Mouse (Mus musculus) thymus, postnatal 25 days (tissue): Measurements from ENCODE around the gene Tle3.

ENCODE experiments used
- DNase-seq: peaks from one replicate; pipeline ENCODE4 v3.0.0; 2022

Gene Tle3

DNA sequence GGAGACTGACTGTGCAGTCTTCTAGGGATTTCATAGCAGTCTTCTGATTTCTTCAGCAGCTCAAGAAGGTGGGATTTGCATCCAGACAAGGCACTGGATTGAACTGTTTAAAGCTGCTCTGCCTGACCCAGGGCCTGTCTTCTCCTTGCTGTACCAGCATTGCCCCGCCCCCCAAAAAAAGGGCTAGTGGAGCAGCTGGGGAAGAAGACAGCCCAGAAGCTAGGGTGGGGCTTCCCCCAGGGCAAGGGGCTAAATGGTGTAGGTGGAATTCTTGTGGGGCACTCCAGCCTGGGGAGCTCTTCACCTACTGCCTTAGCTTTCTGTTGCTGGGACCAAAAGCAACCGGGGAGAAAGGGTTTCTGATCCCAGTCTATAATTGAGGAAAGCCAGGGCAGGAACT lies 67.8 kb downstream of the Tle3 start:
- no peak for DNase-seq

DNA sequence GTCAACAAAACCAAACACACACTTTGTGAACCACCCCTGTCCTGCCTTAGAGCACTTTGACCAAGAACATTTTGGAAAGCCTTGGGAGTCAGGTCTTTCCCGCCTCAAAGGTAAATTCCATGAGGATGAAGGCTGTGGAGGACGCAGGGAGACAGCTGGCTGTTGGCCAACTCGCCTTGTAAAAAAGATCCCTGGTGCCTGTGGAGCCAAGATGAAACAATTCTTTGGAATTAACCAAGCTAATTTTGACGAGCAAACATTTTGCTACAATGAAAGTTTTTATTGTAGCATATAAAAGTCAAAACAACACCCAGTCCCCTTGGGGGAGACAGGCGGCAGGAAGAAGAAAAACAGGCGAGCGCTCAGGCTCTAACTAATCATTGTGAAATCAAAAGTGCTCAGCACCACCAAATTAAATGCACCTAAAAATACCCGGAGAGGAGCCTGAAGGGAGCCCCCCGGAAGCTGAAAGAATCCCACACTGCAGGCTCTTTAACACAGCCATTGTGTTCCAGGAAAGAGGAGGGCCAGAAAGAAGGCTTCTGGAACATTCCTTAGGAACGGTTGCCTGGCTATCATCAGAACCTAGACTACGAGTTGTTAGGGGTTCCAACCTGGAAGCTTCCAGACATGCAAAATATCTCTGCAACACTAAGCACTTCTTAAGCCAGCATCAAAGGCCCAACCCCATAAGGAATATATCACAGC lies 69.2 kb downstream of the Tle3 start:
- DNase-seq: no peak

DNA sequence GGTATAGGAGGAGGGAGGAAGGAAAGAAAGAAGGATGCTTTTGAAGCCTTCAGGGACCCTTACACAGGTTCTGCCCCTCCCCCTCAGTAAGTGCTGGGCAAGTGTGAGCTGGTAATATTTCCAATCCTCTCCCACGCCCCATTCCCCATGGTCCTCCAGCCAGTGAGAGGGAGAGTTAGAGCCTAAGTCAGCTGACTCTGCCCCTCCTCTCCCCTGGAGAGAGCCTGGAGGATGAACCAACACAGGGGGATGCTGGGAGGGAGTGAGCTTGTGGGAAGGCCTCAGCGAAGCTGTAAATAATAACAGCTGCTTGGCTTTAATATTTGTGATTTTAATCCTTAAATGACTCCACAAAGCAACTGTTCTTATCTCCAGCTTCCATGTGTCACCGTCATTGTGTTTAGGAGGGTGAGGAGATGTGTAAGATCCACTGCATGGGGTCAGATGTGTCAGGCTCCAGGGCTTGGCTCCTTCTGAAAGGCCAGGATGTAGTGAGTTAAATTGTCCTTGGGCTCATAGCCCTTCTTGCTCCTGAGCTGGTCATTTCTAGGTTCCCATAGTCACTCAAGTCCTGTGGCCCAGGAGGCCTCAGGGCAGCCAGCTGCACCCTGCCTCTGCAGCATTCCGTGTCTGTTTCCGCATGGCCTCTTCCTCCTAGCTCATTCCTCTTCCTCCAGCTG lies 70.9 kb downstream of the Tle3 start:
- DNase-seq: no peak

DNA sequence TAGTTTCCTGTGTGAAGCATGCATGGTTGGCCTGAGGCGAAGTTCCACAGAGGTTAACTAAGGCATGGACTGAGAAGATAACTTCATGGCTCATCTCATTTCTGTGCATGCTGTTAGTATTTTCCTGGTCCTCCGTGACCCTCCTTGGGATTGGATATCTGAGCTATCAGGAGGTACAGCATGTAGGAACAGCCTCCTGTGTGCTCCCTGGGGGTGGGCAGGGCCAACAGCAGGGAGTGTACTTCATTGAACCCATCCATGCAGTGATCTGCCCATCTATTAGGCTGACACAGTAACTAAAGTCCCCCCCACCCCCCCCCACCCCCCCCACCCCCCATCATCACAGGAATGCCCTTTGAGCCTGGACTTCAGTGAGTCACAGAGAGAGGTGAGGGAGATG lies 73.0 kb downstream of the Tle3 start:
- no peak for DNase-seq

DNA sequence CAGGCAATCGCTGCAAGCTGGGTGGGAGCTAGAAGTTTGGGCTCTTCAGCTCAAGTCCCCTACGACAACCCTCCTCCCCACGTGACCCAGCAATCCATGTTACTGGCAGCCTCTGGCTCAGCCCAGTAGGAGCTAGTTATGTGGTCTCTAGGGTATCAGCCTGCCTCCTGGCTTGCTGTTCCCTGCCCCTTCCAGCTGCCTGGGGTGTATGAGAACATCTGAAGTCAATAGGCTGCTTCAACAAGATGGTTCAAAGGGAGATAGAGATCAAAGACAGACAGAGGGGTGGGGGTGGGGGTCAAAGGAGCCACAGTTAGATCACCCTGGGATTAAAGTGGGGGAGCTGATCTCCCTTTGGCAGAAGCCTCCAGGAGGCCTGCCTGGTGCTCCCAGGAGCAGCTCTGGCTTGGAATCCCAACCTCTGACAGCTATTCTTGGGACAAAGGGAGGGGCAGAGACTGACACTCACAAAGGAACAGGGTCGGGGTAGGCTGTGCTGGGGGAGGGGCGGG lies 73.6 kb downstream of the Tle3 start:
- no peak for DNase-seq

DNA sequence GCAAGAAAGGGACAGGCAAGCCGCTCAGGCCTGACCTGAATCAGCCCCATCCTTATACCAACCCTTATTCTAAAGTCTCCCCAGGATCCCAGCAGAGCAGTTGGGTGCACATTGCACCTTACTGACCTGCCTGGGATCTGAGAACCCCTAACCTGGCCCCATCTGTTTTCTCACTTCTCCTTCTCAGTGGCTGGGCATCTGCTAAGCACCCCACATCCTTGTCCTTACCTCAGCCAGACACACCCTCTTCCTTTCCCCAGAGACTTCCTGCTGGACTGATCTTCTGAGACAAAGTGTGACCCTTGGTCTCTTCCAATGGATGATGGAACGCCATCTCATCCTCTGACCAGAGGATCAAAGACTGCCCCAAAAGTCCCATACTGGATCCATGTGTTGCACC lies 74.8 kb downstream of the Tle3 start:
- no peak for DNase-seq

DNA sequence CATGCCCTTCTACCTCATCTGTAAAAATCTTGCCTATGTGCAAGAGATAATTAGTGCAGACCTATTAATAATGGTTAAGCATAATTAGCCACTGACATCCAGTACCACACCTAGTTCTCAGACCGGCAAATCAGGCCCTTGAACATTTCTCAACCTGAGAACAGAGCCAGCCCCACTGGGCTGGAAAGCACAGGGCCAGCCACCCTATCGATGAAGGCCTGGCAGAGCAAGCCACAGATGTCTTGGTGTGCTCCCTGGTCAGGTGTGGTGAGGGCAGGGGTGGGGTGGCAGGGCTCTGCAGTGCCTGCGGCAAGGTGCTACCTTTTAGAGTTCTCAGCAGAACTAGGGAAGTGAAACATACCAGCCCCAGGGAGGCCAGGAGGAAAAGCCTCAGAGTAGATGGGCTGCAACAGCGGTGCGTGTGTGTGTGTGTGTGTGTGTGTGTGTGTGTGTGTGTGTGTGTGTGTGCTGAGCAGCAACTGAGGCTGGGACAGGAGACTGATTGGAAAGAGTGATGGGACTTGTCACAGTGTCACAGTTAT lies 77.3 kb downstream of the Tle3 start:
- no peak for DNase-seq

DNA sequence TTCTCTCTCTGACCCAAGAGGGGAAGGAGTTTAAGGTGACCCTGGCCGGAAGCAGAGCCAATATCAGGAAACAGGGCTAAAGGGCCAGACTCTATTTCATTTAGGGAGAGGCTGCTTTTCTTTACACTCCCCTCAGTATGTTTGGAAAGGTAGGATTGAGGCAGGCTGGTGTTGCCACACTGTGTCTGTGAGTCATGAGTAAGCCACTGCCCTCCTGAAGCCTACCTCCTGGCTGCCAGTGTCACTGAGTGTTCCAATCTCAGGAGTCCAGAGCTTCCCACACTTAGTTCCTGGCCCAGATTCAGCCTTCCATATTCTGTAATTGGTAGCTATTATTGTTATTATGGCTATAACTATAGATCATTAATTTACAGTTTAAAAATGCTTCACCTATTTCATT lies 79.9 kb downstream of the Tle3 start:
- no peak for DNase-seq

DNA sequence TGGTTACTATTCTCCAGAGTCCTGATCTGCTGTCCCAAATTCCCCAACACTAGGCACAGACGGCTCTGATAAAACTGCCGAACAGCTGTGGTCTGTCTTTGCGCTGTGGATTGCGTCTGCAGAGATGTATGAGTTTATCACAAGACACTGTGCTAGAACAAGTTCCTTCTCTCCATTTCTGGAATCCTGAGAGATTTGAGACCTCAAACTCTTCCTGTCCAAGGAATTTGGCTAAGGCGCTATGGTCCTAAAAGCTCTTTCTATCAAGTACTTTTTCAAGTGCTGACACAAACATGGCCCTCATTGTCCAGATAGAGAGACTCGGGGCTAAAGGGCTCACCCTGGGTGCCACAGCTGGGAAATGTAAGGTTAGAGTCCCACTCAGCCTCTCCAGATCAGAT lies 83.7 kb downstream of the Tle3 start:
- DNase-seq: no peak

DNA sequence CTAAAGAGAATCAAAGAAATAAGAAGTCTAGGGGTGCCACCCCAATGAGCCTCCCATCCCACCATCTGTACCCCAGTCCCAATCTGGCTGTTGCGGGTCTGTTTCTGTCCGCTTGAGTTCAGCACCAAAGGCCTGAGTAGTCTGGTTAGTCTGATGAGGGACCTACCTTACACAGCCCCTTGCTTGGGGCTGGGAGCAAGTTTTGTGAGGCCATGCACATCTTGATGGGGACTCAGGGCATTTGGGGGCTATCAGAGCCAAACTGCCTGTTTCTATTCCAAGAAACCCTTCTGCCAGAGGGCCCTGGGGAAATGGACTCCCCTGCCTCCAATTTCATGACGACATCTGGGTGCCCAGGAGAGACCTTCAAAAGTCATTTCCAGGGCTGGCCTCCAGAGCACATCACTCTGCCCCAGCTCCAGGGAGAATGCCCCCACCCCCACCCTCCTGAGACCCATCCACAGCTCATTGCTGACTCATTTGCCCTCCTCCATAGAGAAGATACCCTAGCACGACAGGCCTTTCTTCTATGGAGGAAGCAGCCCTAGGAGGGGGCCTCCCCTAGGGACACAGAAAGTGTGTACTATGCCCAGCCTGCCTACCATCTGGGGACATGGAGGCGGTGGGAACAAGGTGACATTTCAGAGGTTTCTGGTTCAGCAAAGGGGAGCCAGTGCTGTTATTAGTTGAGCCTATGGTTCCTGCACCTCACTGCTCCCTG lies 84.4 kb downstream of the Tle3 start:
- no peak for DNase-seq

DNA sequence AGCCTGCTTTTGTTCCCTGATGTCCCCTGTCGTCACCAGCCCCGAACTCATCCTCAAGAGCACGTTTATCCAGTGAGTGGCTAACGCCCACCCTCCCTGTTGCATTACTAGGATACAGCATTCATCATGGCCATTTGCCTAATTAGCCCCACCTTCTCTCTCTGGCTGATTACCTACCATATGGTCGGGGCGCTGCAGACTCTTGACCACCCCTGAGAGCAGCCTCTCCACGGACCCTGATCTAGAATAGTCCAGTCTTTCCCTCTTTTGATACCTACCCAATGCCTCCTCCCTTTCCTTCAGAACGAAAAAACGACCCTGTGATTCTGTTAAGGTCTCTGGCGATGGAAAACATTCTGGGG lies 85.0 kb downstream of the Tle3 start:
- DNase-seq: no peak

DNA sequence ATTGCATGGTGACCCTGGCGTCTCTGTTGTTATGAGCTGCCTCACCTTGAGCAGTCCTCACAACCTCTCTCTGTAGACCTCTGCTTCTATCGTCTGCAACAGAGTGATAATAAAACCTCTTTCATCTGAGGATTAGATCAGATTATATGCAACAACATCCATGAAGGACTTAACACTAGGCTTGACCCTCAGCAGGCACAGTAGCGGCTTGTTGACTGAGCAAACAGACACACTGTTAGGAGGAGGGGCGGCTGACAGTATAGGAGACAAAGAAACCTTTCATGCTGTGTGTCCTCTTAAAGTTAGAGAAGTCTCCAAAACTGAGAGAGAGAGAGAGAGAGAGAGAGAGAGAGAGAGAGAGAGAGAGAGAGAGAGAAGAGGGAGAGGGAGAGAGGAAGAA lies 89.7 kb downstream of the Tle3 start:
- DNase-seq: no peak

DNA sequence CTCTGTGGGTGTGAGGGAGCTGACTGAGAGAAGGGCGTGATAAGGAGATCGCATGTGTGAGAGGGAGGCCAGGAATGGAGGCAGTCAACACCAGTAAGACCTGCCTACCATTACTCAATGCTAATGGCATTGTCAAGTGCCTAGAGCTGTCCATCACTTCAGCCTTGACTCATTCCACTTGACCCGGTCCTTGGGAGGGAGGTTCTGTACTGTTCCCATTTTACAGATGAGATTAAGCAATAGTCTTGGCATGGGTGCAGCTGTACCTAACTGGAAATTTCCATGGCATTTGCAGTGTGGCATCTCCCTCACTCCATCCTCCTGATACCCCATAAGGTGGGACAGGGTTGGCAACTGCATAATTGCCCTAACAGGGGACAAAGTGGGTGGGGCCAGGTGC lies 95.3 kb downstream of the Tle3 start:
- no peak for DNase-seq
